Mouse (Mus musculus) testis, postnatal 10 days (tissue): ENCODE data around the gene Vps54.
A peak's percentile ranks its signal among the peaks of the same experiment; 100 is the strongest.
"Not testable (repeated sequence)": the region's sequence is repeated elsewhere in the genome, so short reads cannot be mapped to it uniquely, and the experiment has no call there.

ENCODE experiments used
- DNase-seq: peaks from one replicate; pipeline ENCODE4 v3.0.0; 2021; ENCODE audit warnings: low spot score

Vps54 gene

DNA sequence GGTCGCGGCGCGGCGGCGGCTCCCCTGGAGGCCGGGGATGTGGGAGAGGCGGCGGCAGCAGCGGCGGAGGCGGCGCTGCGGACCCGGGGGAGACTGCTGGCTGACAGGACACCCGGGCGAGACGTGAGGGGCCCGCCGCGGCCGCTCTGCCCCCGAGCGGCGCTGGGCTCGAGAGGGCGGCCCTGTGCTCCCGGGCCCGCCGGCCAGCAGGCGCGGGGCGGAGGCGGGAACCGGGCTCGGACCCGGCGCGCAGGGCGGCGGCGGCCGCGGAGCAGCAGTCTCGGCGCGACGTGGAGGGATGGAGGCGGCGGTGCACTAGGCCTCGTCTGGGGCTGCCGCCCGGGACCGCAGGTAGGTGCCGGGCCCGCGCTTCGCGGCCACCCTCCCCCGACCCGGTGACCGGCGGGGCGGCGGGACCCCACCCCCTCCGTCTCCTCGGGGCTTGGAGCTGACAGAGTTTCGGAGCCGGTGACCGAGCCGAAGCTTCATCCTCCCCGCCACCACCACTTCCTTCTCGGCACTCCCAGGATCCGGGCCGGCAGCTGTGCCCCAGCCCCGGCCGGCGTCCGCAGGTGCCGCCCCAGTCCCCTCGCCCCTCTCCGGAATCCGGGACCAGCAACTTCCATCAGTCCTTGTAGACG lies at the start of gene Vps54:
Vps54 (plus strand) TSS at position 261 of the 641 bp plus-strand sequence.
- peak; percentile 72 for DNase-seq

DNA sequence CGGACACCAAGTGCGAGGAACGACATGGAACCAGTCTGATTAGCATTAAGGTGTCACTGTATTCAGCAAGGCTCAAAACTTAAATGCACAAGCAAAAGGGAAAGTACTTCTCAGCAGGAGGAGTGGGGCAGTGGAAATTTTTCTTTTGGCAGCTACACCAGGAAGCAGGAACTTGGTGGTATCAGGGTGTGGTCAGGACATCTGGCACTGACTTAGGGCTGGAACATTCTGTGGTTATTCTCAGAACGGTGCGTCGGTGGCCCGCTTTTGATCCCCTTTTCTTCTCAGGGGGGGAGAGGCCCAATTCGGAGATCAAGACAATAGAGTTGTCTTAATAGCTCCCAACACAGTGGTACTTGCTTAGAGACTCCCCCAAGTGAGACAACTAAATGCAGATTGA lies 47.3 kb upstream of the Vps54 start:
- not testable (repeated sequence) for DNase-seq

DNA sequence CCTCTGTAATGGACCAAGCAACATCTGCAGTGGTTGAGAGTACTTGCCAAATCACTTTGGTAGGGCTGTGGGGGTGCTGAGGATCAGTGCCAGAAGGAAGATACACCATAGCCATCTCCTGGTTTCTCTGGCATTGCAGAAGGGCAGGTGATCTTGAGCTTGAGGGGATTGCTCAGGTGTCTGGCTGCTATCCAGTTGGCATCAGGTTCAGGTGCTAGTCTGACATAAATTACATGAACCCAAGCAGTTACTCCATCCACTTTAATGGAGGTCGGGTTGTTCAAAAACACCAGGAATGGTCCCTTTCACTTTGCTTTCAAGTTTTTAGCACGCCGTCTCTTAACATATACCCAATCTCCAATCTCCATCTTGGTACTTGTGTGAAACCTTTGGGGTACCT lies 44.2 kb upstream of the Vps54 start:
- no peak for DNase-seq

DNA sequence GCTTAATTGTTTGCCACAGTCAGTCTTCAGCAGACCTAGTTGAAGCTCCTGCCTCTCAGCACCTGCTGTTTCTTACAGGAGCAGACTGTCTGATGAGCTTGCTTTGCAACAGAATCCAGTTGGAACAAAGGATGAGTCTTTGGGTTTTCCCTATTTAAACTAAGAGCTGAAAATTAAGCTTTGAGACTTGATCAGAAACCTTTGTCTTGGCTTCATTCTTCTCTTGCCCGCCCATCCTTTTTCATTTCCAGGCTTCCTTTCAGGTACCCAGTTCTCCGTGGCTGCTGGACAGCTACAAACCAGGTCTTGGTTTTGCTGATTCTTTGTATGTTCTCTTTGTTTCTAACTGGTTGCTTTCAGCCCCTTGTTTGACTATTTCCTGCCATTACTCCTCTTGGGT lies 30.0 kb upstream of the Vps54 start:
- DNase-seq: no peak

DNA sequence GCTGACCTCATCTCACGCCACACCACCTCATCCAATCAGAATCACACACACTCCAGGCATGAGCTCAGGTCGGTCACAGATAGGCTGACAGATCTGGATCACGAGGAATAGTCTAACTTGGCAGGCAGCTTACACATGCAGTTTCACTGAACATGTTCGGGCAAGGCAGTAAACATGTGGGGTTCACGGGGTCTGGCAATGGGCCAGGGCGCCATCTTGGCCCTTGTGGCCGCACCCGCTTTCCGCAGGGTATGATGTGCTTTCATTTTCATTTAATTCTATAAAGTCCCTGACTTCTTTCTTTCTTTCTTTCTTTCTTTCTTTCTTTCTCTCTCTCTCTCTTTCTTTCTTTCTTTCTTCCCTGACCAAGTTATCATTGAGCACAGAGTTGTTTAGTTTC lies 29.4 kb upstream of the Vps54 start:
- DNase-seq: not testable (repeated sequence)

DNA sequence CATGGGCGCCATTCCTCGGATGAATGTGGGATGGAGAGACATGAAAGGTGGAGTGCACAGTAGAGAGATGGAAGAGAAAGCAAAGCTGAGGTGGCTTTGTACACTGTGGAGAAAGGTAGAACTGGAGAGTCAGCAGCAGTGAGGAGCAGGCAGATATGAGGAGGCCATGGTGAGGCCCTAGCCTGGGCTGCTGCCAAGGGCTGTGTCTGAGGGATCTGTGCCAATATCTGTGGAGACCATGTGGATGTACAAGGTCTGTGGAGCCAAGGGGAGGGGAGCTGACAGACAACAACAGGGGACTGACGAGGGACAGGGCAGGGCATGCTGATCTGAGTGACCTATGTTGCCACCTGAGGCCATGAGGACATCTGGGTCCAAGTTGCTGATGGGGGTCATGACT lies 21.7 kb upstream of the Vps54 start:
- DNase-seq: no peak

DNA sequence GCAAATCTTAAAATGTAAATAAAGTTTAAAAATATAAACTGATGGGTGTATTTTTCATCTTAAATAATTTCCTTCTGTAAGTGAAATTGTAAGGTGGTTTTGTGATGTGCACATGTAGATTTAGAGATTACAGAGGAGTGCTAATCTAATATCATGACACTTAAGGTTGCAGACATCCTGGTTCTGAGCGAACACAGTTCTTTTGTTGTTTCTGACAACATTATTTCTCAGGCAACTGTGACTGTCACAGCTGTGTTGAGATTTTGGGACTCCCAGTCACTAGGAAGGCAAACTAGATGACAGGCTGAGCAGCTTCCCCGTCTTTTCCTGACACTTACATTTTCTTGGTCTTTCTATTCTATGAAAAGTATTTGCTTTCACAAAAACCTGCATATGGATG lies 19.8 kb upstream of the Vps54 start:
- no peak for DNase-seq

DNA sequence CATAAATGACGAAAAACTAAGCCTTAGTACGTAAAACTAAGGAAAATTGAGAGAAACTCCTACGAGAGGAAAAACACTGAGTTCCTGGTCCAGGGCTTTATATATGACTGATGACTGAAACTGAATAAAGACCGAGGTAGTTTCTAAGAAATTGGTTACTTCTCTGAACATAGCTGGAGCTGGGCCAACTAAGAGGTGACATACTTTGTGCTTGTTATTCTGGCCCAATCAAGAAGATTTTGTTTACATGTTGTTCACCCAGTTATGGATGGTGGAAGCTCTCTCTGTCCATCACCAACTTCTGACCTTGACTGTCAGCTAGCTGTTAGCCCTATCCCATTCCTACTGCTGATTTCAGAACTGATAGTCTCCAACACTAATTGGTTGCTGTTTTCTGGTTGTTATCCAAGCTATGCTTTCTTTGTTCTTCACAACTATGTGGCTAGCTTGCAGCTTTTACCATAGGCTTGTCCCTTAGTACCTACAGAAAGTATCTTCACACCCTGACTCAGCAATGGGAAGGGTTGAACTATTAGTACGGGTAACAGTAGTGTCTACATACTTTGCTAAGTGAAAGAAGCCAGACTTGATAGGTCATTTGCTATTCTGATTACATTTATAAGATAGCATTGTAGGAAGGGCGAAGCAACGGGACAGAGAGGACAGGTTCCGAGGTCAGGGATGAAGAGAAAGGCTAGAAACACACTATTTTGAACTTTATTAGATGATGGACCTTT lies 19.1 kb upstream of the Vps54 start:
- DNase-seq: no peak

DNA sequence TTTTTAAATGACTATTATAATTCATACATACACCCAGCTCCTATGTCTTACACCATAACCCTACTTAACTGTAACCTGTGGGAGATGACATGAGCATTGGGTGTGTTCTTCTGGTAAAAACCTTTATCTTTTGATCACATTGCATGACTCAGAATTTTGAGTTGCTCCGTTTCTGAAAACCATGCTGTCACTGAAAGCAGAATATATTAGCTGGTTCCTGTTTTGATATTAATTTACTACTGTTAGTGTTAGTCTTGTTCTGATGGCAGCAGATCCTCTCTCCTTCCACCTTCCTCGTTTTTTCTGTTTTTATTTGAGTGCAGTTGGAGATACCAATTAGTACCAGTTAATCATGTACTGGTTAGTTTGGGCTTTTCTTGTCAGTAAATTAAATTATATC lies 18.3 kb upstream of the Vps54 start:
- DNase-seq: no peak

DNA sequence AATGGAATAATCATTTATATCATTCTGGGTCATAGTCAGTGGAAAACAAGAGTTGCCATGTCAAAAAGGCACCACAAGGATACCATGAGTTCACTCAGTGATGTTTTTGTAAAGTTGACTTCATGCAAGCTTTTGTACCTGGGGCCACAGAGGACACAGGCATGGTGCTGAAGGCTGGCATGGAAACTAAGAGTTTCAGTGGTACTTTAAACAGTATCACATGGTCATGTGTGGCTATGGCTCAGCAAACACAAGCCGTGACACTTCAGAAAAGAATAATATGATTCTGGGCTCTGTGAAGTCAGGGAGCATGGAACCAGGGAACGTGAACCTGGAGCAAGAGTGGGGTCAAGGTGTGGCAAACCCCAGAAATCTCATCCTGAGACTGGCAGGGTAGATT lies 17.7 kb upstream of the Vps54 start:
- DNase-seq: no peak

DNA sequence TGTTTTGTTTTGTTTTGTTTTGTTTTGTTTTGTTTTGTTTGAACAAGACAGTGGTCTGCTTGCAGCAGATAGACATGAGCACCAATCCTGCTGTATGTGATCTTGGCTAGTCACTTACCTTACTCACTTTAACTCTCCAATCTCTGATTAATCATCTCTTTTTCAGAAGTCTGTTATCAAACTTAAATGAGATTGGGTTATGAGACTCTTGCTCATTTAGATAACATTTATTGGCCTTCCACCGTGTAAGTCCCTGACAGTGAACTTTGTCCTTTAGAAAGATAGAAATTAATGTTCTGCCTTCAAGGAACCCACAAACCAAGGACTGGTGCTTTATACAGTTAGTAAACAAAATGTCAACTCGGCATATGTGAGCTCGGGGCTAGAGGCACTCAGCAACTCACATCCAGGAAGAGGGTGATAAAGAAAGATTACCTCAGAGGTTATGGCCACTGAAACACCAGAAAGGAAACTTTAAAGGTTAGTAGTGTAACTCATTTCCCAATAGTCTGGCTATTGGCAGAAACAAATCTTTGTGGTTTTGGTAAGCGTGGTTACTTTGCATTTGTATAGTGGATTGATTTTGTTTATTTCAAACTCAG lies 16.4 kb upstream of the Vps54 start:
- no peak for DNase-seq

DNA sequence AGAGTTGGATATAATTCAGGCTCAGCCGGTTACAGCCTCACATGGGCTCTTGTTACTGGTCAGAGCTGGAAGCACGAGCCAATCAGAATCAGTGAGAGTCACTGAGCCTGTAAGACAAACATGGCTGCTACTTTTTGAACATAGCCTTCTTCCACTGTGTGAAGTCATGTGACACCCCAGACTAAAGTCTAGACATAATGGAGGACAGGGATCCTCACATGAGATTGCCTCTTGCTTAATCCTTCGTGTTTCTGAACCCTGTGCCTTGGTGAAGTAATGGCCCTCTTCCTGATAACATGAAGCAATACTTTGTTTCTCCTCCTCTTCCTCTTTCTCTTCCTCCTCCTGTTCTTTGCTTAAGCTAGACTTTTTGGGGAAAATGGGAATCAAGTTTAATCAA lies 15.5 kb upstream of the Vps54 start:
- no peak for DNase-seq

DNA sequence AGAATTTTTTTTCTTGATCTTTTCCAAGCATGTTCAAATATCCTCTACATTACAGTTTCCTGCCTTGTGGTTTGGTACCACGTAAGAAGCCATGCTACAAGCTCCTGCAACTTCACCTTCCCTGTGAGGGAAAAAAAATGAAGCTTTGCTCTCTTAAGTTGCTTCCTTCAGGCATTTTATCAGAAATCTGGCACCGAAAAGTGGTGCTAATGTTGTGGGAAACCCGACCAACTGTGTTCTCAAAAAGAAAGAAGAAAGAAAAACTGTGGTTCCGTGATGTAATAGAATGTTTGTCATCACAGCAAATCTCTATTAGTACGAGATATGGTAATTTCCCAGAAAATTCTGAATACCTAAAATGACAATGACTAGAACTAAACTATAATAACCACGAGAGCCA lies 15.0 kb upstream of the Vps54 start:
- DNase-seq: no peak

DNA sequence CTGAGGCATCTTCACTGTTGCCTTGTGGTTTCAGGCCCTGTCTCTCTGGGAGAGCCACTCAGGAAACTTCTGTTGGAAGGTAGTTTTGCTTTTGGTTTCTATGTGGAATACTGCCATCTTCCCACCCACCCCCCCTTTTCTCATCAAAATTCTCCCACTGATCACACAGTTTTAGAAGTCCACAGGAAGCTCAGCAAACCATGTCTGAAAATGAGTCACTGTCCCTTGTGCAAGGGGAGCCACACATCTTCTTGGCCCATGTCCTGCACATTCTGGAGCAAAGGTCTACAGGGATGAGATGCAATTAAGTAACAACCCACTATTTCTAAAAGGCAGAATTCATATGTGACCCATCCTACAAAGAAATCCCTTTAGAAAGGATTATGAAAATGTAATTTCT lies 14.6 kb upstream of the Vps54 start:
- no peak for DNase-seq

DNA sequence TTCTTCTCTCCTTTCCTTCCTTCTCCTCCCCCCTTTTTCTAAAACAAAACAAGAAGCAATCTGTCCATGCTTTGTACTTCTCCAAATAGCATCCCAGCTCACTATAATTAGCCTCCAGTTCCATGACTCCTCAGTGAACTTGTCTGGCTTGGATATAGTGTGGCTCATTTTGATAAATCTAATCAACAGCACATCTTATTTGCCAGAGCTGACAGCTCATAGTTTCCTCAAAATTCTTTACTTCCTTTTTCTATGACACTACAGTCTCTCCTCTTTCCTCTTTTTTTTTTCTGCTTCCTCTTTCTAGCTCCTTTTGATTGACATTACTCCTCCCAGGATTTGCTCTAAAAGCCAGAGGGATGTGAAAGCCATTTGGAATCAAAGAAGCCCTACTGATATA lies 14.1 kb upstream of the Vps54 start:
- no peak for DNase-seq

DNA sequence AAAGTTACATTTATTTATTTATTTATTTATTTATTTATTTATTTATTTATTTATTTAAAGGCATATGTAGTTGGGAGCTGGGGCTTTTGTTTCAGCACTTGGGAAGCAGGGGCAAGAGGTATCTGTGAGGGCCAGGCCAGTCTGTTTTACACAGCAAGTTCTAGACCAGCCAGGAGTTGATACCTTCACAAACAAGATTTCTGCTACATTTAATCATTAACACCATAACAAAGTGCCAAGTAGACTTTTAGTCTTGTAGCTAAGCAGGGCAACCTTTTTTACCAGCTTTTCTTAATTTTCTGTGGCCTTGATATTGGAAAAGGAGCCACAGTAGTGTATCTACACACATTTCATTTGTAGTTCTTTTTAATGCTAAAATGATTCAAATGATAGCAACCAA lies 3.7 kb upstream of the Vps54 start:
- DNase-seq: no peak

DNA sequence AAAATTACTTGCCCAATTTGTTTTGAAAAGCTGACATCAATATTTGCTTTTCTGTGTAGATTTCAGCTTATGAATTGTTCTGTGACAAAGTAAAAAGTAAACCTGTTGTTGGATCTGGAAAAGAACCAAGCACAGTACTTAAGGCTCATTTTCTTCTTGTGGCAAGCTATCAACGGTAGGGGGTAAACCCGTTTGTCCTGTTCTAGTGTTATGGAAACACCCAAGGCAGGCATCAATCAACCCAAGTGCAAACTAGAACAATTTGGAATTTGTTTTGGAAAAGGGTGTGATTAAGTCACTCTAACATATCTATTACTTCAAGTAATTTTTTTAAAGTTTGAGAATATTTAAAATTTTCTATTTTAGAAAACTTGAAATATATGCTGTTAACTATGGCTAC lies 3.3 kb upstream of the Vps54 start:
- no peak for DNase-seq

DNA sequence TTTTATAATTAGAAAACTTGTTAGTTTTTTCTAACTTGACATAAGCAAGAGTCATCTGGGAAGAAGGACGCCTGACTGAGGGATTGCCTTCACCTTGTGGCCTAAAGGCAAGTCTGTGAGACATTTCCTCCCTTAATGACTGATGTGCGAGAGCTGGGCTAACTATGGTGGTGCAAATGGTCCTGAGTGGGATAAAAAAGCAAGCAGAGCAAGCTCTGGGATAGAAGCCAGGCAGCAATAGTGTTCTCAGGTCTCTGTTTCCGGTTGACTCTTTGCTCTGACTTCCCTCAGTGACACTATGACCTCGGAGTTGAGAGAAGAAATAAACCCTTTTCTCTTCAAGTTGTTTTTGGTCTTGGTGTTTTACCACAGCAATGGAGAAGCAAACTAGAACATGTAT lies 2.1 kb upstream of the Vps54 start:
- DNase-seq: no peak

DNA sequence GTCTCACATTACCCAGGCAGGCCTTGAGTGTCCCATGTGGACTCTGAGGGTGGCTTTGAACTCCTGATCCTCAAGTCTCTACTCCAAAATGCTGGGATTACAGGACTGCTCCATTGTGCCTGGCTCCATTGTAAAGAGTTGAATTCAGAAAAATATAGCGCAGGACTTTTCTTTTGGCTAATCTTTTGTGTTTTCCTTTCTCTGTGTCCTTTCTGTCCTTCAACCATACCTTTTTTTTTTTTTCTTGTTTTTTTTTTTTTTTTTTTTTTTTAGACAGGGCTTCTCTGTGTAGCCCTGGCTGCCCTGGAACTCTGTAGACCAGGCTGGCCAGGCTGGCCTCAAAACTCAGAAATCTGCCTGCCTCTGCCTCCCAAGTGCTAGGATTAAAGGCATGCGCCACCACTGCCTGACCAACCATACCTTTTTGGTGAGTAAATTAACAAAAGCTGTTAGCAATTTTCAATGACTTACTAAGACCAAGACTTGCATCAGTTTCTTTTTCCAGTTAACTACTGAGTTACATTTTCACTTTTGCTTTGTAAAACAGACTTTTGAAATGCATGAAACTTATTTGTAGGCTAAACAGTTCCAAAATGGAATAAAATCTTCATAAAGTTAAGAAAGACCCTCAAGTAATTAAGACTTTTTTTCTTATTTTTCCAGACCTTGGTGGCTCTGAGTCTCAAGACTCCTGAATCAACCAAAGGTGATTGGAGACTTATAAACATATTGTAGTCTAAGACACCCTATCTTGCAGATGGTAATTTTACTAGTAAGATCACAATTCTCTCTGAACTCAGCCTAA lies 1.4 kb upstream of the Vps54 start:
- DNase-seq: no peak

DNA sequence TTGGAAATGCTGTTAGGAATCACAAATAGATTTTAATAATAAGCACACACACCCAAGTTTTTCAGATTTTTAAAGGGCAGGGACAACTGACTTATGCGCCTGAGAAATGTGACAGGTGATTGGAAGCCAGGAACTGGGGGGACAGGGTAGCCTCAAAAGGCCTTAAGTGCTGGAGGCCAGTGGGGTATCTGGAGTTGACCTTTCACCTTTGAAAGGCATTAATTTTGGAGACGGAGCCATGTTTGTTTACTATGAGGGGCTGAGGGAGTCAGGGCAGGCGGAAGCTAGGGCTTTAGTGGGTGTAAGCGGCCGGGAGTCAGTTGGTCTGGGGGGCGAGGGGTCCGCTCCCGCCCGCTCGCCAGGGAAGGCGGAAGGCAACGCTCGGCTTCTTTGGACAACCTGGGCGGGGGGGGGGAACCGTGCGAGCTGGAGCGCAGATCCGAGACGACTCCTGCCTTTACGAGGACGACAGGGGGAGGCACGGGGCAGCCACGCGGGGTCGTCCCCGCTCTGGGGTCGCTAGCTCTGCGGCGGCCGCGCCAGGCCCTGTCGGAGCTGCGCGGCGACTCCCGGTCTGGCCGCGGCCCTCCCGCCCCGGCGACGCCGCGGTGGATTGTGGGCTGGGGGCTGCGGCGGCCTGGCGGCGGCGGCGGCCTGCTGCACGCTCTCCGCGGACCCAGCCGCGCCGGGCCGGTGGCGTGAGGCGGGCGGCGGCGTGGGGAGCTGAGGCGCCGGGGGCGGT lies 631 bp upstream of the Vps54 start:
- DNase-seq: peak; percentile 71

DNA sequence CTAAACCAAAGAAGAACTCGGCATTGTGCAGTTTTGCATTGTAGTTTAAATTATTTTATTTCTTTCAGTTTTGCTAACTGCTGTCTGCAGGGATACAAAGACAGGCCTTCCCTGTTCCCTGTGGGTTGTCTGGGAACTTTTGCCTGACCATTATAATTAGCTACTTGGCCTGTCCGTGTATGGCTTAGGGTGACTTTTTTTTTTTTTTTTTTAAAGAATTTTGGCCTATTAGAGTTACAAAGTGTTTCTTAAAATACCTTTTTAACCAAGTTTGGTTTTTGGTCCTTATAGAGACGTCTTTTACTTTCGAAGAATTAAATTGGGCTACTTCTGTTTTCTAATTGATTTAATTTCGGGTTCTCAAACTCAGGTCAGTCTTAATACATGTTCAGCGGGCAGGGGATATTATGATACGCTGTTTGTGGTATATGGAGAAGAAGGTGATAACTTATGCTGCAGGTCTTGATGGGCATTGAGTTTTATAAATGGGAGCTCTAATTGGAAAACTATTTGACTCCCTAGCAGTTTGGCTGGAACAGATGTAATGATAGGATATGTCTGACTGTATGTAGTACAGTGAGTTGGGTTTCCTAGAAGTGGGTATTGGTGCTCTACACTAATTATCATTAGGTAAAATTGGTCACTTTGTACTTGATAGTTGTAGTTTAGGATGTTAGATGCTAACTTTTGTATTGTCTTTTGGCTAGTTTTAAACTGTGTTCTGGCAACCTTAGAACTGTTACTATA lies 855 bp downstream of the Vps54 start:
- no peak for DNase-seq
